Mouse (Mus musculus) layer of hippocampus, postnatal 36 days (tissue): Measurements from ENCODE around the gene Gm10720. TPM values are rescaled to one million over a fixed set of nuclear protein-coding genes. Genes with fewer than 3 reads are reported as not detected.
"Not testable (repeated sequence)": the region's sequence is repeated elsewhere in the genome, so short reads cannot be mapped to it uniquely, and the experiment has no call there.

Experiments used
- DNase-seq, 2 experiments: peaks; one replicate each; pipeline ENCODE4 v3.0.0; 2022
- microRNA-seq, 2 experiments: library from miRNA; unstranded; fragments of <30 nt; microRNA quantifications; one replicate each; pipeline ENCODE4 v1.2.0; 2021
- total RNA-seq, 2 experiments: library from RNA; stranded (reverse); gene quantifications; 2 replicates each; pipeline ENCODE4 v1.2.3; 2021

Gene Gm10720
- total RNA-seq, 2 experiments from 2014 or later = not detected

DNA sequence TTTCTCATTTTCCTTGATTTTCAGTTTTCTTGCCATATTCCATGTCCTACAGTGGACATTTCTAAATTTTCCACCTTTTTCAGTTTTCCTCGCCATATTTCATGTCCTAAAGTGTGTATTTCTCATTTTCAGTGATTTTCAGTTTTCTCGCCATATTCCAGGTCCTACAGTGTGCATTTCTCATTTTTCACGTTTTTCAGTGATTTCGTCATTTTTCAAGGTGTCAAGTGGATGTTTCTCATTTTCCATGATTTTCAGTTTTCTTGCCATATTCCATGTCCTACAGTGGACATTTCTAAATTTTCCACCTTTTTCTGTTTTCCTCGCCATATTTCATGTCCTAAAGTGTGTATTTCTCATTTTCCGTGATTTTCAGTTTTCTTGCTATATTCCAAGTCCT, 10.2 kb downstream of the Gm10720 start:
- DNase-seq = peak; percentile 44 to 51

DNA sequence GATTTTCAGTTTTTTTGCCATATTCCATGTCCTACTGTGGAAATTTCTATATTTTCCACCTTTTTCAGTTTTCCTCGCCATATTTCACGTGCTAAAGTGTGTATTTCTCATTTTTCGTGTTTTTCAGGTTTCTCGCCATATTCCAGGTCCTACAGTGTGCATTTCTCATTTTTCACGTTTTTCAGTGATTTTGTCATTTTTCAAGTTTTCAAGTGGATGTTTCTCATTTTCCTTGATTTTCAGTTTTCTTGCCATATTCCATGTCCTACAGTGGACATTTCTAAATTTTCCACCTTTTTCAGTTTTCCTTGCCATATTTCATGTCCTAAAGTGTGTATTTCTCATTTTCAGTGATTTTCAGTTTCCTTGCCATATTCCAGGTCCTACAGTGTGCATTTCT, 10.7 kb downstream of the Gm10720 start:
- DNase-seq = not testable (repeated sequence)

DNA sequence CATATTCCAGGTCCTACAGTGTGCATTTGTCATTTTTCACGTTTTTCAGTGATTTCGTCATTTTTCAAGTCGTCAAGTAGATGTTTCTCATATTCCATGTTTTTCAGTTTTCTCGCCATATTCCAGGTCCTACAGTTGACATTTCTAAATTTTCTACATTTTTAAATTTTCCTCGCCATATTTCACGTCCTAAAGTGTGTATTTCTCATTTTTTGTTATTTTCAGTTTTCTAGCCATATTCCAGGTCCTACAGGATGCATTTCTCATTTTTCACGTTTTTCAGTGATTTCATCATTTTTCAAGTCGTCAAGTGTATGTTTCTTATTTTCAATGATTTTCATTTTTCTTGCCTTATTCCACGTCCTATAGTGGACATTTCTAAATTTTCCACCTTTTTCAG, 11.3 kb downstream of the Gm10720 start:
- DNase-seq = not testable (repeated sequence)

- not testable (repeated sequence) for DNase-seq
Measured at GRCm38 (mm10) chr9:3027200-3027599, 11.7 kb downstream of the Gm10720 start.

- peak; percentile 16 to 24 for DNase-seq
Measured at GRCm38 (mm10) chr9:3029276-3030000, 14.0 kb downstream of the Gm10720 start.

DNA sequence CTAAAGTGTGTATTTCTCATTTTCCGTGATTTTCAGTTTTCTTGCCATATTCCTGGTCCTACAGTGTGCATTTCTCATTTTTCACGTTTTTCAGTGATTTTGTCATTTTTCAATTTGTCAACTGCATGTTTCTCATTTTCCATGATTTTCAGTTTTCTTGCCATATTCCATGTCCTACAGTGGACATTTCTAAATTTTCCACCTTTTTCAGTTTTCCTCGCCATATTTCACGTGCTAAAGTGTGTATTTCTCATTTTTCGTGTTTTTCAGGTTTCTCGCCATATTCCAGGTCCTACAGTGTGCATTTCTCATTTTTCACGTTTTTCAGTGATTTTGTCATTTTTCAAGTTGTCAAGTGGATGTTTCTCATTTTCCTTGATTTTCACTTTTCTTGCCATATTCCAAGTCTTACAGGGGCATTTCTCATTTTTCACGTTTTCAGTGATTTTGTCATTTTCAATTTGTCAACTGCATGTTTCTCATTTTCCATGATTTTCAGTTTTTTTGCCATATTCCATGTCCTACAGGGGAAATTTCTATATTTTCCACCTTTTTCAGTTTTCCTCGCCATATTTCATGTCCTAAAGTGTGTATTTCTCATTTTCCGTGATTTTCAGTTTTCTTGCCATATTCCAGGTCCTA, 15.3 kb downstream of the Gm10720 start:
- DNase-seq = not testable (repeated sequence)

GRCm38 (mm10) chr9:3034299-3034698, 18.8 kb downstream of the Gm10720 start, which contains the start of gene Gm17535:
Gene Gm17535, plus strand, starts transcription at chr9:3034599.
- DNase-seq = not testable (repeated sequence)

- not testable (repeated sequence) for DNase-seq
Measured at GRCm38 (mm10) chr9:3036577-3036976, 21.1 kb downstream of the Gm10720 start, which contains the start of gene Gm10715. Gene Gm10715, plus strand, starts transcription at chr9:3036877.

GRCm38 (mm10) chr9:3038161-3038560, 22.7 kb downstream of the Gm10720 start:
- DNase-seq = not testable (repeated sequence)

Small RNAs within 50 kb of the gene (microRNA-seq; reads per million reads assigned to microRNA genes)
- 0 reads per million in 2 experiments for gene Mir101c

Other genes starting within 250 kb of the Gm10720 start
- not detected for gene Gm10722, start 14.7 kb upstream of the Gm10720 start, total RNA-seq
- not detected for gene Gm11168, start 12.3 kb upstream of the Gm10720 start, total RNA-seq
- not detected for gene Gm10721, start 2.5 kb upstream of the Gm10720 start, total RNA-seq
- under 1 TPM in 1 of 2 experiments, not detected in 1; 0.78 TPM for gene Gm10719, start 1.8 kb downstream of the Gm10720 start, total RNA-seq
- under 1 TPM in 1 of 2 experiments, not detected in 1; 0.92 TPM for gene Gm10718, start 7.9 kb downstream of the Gm10720 start, total RNA-seq
- gene Gm10717, start 9.8 kb downstream of the Gm10720 start, total RNA-seq = not detected
- gene Gm17535, start 18.9 kb downstream of the Gm10720 start, total RNA-seq = not detected
- not detected for gene Gm10715, start 21.2 kb downstream of the Gm10720 start, total RNA-seq